Mouse (Mus musculus) liver, postnatal 0 days (tissue): ENCODE measurements at regions not wholly inside any gene's neighbourhood (a gene's known extent, or its start where the extent isn't known, plus 50 kb on each side); places are given as distances from the start of the nearest gene placed in this dataset.

Experiments
- CTCF ChIP-seq: sonication (generic); IDR thresholded peaks from 2 replicates; pipeline ENCODE4 v1.5.1; 2016; ENCODE audit warnings: antibody characterized with exemption, low read depth
- EP300 ChIP-seq: IDR thresholded peaks from 2 replicates; pipeline ENCODE4 v1.6.1; 2016; ENCODE audit warnings: antibody characterized with exemption, low read depth, mild to moderate bottlenecking

- TF ChIP-seq CTCF (no peak), EP300 (no peak)
Measured at GRCm38 (mm10) chr4:64807148-64807547, 316.8 kb upstream of the Pappa start.
